Mouse (Mus musculus): ENCODE data around the gene Clmn.

- TF ChIP-seq GATA1 (IDR thresholded peaks at IDR 0.05; ENCODE audit: low read length) (no peak), TAL1 (IDR thresholded peaks at IDR 0.05; ENCODE audit: low read length) (no peak)
Measured at GRCm38 (mm10) chr12:104830666-104831435, 34.0 kb downstream of the Clmn start.
